ENCODE assay signal across 8 mouse cellular contexts in the genomic region with DNA sequence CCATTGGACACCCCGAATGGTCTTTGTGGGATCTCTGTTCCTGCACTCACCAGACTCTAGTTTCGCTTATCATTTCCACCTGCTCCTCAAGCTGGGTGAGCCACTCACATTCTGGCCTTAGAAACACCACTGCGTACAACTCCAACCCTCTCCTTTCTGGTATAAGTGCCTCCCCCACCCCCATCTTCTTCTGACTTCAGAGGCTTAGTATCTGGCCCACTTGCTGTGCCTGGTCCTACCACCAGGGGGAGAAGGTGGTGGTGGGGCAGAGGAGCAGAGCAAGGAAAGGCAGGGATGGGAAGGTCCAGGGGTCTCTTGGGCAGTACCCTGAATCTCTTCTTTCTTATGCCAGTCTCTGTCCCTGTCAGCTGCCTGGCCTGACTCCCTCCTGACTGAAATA. TPM values are rescaled to one million over a fixed set of nuclear protein-coding genes. Genes with fewer than 3 reads are reported as not detected.
DNase-seq lines count a peak whose midpoint lies in the region; ATAC-seq lines count a peak whose summit lies in the region.

No protein-coding gene starts in this region.

- ATAC-seq in midbrain, embryonic 13.5 days = no peak

- peak; percentile 59 to 62 for DNase-seq in cerebellum, adult 18-20 months
- DNase-seq in cerebellum, adult 11 months = no peak
- peak; percentile 64 for DNase-seq in midbrain, embryonic 10.5 days (ENCODE audit: low spot score)
- peak; percentile 51 for DNase-seq in c-Kit-positive CD71-negative TER-119-negative erythroid progenitor cells, embryonic 14.5 days (ENCODE audit: low read depth)
- DNase-seq in heart, postnatal 36 days = peak; percentile 76 to 87
- DNase-seq in lung, postnatal 14 days = peak; percentile 86
- peak; percentile 79 for DNase-seq in splenic B cell, adult 2 months (ENCODE audit: low read depth, low spot score)

- H3K4me2 ChIP-seq in midbrain, embryonic 13.5 days (replicated peaks) = no peak overlapping the region

- no peak overlapping the region for H3K27ac ChIP-seq in midbrain, embryonic 10.5 days (replicated peaks)
- no peak overlapping the region for H3K27ac ChIP-seq in midbrain, embryonic 13.5 days

- H3K9me3 ChIP-seq in midbrain, embryonic 10.5 days (replicated peaks) = no peaks in the 10 kb centered on the region
- H3K9me3 ChIP-seq in midbrain, embryonic 13.5 days = no peaks in the 10 kb centered on the region

- 71% methylated on average over 3 of the region's 3 CpGs for WGBS in midbrain, embryonic 10.5 days
- 77% methylated on average over 3 of the region's 3 CpGs for WGBS in midbrain, embryonic 13.5 days

- no peak overlapping the region for H3K9ac ChIP-seq in midbrain, embryonic 13.5 days (replicated peaks)

- H3K4me3 ChIP-seq in midbrain, embryonic 10.5 days = no peak overlapping the region
- H3K4me3 ChIP-seq in midbrain, embryonic 13.5 days (replicated peaks) = no peak overlapping the region

- peaks cover 7% of the 10 kb centered on the region for H3K4me1 ChIP-seq in midbrain, embryonic 10.5 days
- 0 out of 2 replicates have a peak, but pooled peaks cover 5% of the 10 kb centered on the region for H3K4me1 ChIP-seq in midbrain, embryonic 13.5 days (replicated peaks)

- H3K36me3 ChIP-seq in midbrain, embryonic 10.5 days = no peaks in the 10 kb centered on the region
- H3K36me3 ChIP-seq in midbrain, embryonic 13.5 days = no peaks in the 10 kb centered on the region
- no peaks in the 10 kb centered on the region for H3K36me3 ChIP-seq in splenic B cell, adult 2 months (ENCODE audit: control insufficient read depth, insufficient read depth, low read length, poor library complexity, severe bottlenecking)

- no peaks in the 10 kb centered on the region for H3K27me3 ChIP-seq in midbrain, embryonic 10.5 days (ENCODE audit: low read depth, poor library complexity, severe bottlenecking)
- no peaks in the 10 kb centered on the region for H3K27me3 ChIP-seq in midbrain, embryonic 13.5 days
- H3K27me3 ChIP-seq in splenic B cell, adult 2 months (ENCODE audit: control insufficient read depth, insufficient read depth, low read length, poor library complexity, severe bottlenecking) = no peaks in the 10 kb centered on the region

- intact Hi-C loops in heart, postnatal 36 days (cut with DNase I) = loop anchor here (1.0 kb wide), 1 partner anchor 414 kb away; no protein-coding TSS in a partner anchor

RNA-seq across cellular contexts. Expression of a gene that starts 5.3 kb away (rescaled TPM):
- 13.0 and 17.0 TPM in 2 replicates for polyA plus RNA-seq in midbrain, embryonic 10.5 days (2016; fragmentation: Nextera tagmentation; extraction: Ambion mirVana)
- polyA plus RNA-seq in midbrain, embryonic 13.5 days (2015; fragmentation: Nextera tagmentation; extraction: Ambion mirVana) = 28.5 and 30.9 TPM in 2 replicates
- 10 to 100 TPM; 15.3 to 17.8 TPM for total RNA-seq in heart, postnatal 36 days (2021)
